Mouse (Mus musculus) liver, postnatal 0 days (tissue): Measurements from ENCODE around the gene Rap1b. TPM values are rescaled to one million over a fixed set of nuclear protein-coding genes. Genes with fewer than 3 reads are reported as not detected.
A peak's percentile ranks its signal among the peaks of the same experiment; 100 is the strongest.

Experiments
- ATAC-seq: fragments of 200-750 bp; cut with Nextera tagmentation; 2 replicates; pipeline ENCODE4 v1.8.0; 2017; ENCODE audit warnings: mild to moderate bottlenecking, moderate library complexity
- DNase-seq: peaks from one replicate; pipeline ENCODE4 v3.0.0-alpha.2; 2016
- H3K27ac ChIP-seq: fragments of 300-500 bp; sonication (generic); 2 replicates; pipeline ENCODE4 v1.5.1; 2014; ENCODE audit warnings: antibody characterized with exemption, moderate library complexity, mild to moderate bottlenecking, low read depth
- H3K27me3 ChIP-seq: fragments of 300-500 bp; sonication (generic); 2 replicates; pipeline ENCODE4 v1.6.1; 2014; ENCODE audit warnings: low read length, control low read depth, mixed read lengths; ENCODE audit not compliant: insufficient read depth
- H3K36me3 ChIP-seq: fragments of 300-500 bp; sonication (generic); replicated peaks from 2 replicates; pipeline ENCODE4 v1.6.1; 2014; ENCODE audit warnings: mild to moderate bottlenecking, control low read depth, low read length, moderate library complexity, mixed read lengths; ENCODE audit not compliant: insufficient read depth
- H3K4me1 ChIP-seq: fragments of 300-500 bp; sonication (generic); 2 replicates; pipeline ENCODE4 v1.6.1; 2014; ENCODE audit warnings: antibody characterized with exemption, mild to moderate bottlenecking, control low read depth; ENCODE audit not compliant: insufficient read depth
- H3K4me2 ChIP-seq: fragments of 300-500 bp; sonication (generic); 2 replicates; pipeline ENCODE4 v1.6.1; 2014; ENCODE audit warnings: low read depth, mild to moderate bottlenecking, low read length, moderate library complexity, mixed read lengths
- H3K4me3 ChIP-seq: fragments of 300-500 bp; sonication (generic); 2 replicates; pipeline ENCODE4 v1.5.1; 2014; ENCODE audit warnings: low read depth, low read length
- H3K9ac ChIP-seq: fragments of 300-500 bp; sonication (generic); replicated peaks from 2 replicates; pipeline ENCODE4 v1.6.1; 2014; ENCODE audit warnings: mild to moderate bottlenecking, moderate library complexity
- H3K9me3 ChIP-seq: fragments of 300-500 bp; sonication (generic); 2 replicates; pipeline ENCODE4 v1.6.1; 2016; ENCODE audit warnings: mild to moderate bottlenecking, control low read depth, low read length, mixed read lengths
- CTCF ChIP-seq: sonication (generic); IDR thresholded peaks from 2 replicates; pipeline ENCODE4 v1.5.1; 2016; ENCODE audit warnings: antibody characterized with exemption, low read depth
- EP300 ChIP-seq: IDR thresholded peaks from 2 replicates; pipeline ENCODE4 v1.6.1; 2016; ENCODE audit warnings: antibody characterized with exemption, low read depth, mild to moderate bottlenecking
- WGBS: fragments of 180-500 bp; shearing (Covaris S2); extraction: QIAGEN DNeasy Blood & Tissue Kit; methylation state at CpG from one replicate; pipeline ENCODE4 v1.1.7; 2014; ENCODE audit not compliant: insufficient replicate concordance; 5-methylcytosine and 5-hydroxymethylcytosine counted together
- polyA plus RNA-seq: library from polyadenylated mRNA; unstranded; fragments of >200 nt; fragmentation: Nextera tagmentation; extraction: Ambion mirVana; gene quantifications from 2 replicates; pipeline ENCODE4 v1.2.1, GENCODE M21; 2015

Gene Rap1b
- polyA plus RNA-seq, 1 experiment from 2014 or later, result 105 TPM

DNA sequence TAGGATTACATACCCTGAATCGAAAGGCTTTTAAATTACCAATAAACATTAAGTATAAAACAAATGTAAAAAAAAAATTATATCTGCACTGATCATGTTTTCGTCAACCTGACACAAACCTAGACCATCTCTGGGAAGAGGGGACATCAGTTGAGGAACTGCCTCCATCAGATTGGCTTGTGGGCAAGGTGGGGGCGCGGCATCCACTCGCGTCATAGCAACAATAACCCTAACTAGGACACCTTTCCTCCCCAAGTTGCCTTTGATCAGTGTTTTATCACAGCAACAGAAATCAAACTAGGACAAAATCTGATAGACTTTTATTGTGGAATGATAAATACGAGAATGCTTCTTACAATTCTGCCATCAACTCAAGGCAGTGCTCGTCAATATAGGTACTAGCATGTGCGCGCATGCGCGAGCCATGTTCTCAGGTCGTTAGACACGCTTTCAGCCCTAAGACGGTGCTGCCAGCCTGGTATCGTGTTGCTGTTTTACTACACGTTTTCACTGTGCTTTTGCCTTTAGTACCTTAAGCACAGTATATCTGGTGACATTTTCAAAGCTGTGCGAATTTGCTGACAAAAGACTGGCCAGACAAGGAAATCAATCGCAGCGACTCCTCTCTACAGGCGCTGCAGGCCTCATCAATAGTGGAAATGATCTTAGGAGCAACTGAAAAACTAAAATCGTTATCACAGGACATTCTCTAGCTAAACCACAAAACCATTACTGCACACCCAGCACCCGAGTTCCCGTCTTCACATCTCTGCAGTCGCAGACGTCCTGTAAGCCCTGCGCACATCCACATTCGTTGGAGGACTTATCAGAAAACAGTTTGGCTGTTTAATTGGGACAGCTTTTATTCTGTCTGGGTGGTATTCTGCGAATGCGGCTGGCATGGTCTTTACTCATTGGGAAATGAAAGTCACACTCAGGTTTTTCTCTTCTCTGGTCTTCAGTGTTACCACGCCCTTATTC is 41.7 kb downstream of the Rap1b start:
- Histone ChIP-seq H3K4me3 (no peak overlapping the region), H3K4me1 (no peaks in the 10 kb centered on the region), H3K36me3 (no peaks in the 10 kb centered on the region), H3K27me3 (no peaks in the 10 kb centered on the region), H3K9me3 (no peaks in the 10 kb centered on the region), H3K27ac (no peak overlapping the region), H3K9ac (no peak overlapping the region), H3K4me2 (no peak overlapping the region)
- WGBS, result 59% methylated on average over 31 of the region's 31 CpGs
- ATAC-seq (no peak), DNase-seq (no peak)
- TF ChIP-seq CTCF (no peak), EP300 (no peak)

DNA sequence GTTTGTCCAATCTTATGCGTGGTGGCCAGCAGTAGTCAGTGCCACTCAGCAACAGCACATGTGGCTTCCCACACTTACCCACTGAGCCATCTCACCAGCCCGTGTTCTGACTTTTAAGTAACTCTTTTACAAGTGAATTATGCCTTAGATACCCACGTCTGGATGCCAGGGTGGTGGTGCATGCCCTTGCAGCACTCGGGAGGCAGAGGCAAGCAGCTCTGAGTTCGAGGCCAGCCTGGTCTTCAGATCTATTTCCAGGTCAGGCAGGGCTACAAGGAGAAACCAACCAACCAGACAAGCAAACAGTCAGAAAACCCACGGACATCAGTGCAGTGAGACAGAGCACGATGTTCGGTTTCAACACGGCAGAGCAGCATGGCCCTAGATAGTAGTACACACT is 43.9 kb downstream of the Rap1b start:
- Histone ChIP-seq H3K9me3 (no peaks in the 10 kb centered on the region), H3K27ac (no peak overlapping the region), H3K4me1 (no peaks in the 10 kb centered on the region), H3K9ac (no peak overlapping the region), H3K4me2 (no peak overlapping the region), H3K27me3 (no peaks in the 10 kb centered on the region), H3K4me3 (no peak overlapping the region), H3K36me3 (no peaks in the 10 kb centered on the region)
- WGBS, result 85% methylated on average over 9 of the region's 9 CpGs
- ATAC-seq (no peak), DNase-seq (no peak)
- TF ChIP-seq EP300, result no peak
- no peak for TF ChIP-seq CTCF

DNA sequence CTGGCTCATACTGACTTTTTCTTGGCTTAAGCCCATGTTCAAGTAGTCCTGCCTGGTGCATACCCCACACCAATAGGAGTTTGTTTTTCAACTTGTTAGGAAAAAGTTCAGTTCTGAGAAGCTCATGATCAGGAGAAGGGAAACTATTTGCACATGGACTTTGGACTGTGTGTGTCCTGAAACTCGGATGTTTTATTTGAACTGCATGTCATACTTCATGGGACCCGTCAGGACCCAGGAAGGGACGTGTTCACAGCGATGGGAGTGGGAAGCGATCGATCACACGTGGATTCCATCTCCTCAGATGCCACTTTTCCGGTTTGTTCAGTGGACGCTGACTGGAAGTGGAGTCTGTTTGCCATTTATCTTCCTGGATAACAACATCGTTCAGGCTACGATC is 46.0 kb downstream of the Rap1b start:
- WGBS, result 77% methylated on average over 11 of the region's 11 CpGs
- no peak overlapping the region for H3K4me2 ChIP-seq
- no peak overlapping the region for H3K4me3 ChIP-seq
- TF ChIP-seq CTCF, result no peak
- no peak for TF ChIP-seq EP300
- no peak overlapping the region for H3K27ac ChIP-seq
- H3K9ac ChIP-seq, result no peak overlapping the region
- H3K9me3 ChIP-seq, result no peaks in the 10 kb centered on the region
- ATAC-seq (peak; percentile 62; the same call in 1 of the 2 replicates), DNase-seq (no peak)
- H3K27me3 ChIP-seq, result no peaks in the 10 kb centered on the region
- no peaks in the 10 kb centered on the region for H3K36me3 ChIP-seq
- no peaks in the 10 kb centered on the region for H3K4me1 ChIP-seq

DNA sequence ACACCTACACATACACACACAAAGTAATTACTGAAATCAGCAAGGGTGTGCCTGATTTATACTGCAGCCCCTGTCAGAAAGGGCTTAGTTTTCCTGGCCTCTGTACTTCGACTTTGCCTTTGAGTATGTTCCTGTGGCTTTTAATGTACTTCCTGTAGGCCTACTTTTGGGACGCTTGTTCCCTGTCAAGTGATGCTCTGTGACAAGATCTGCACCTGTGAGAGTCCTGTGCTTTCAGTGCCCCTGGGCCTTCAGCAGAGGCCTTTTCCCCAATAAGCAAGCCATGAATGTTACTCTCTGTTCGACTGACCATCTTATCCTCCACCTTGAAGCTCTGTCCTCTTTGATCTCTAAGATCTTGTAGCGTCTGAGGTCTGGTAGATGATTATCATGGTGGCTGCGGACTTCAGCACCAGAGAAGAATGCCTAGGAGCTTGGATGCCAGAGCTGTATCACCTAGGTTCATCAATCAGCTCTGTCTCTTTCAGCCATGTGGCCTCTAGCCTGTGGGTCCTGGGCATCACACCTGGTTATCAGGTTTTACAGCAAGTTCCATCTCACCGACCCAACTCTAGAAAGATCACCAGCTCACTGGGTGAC is 47.3 kb downstream of the Rap1b start:
- Histone ChIP-seq H3K9ac (no peak overlapping the region), H3K36me3 (no peaks in the 10 kb centered on the region), H3K4me1 (peaks cover 2% of the 10 kb centered on the region; the same call in 1 of the 2 replicates), H3K27me3 (no peaks in the 10 kb centered on the region), H3K4me3 (no peak overlapping the region), H3K4me2 (no peak overlapping the region), H3K27ac (no peak overlapping the region), H3K9me3 (no peaks in the 10 kb centered on the region)
- DNase-seq, result no peak
- TF ChIP-seq CTCF, result no peak
- TF ChIP-seq EP300, result no peak
- ATAC-seq, result no peak
- WGBS, result 63% methylated on average over 6 of the region's 6 CpGs

DNA sequence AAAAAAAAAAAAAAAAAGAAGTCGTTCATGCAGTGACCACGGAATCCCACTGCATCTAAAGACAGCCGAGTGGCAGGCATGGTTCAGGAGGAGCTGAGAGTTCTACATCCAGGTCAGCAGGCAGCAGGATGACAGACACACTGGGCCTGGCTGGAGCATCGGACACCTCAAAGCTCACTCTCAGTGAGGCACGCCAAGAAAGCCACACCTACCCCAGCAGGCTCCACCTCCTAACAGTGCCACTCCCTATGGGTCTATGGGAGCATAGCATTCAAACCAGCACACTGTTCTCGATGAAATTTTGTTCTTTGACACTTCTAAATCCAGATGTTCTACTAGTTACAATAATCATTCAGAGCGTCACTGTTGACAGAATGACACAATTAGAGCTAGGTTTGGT is 48.2 kb downstream of the Rap1b start:
- Histone ChIP-seq H3K4me3 (no peak overlapping the region), H3K36me3 (no peaks in the 10 kb centered on the region), H3K27ac (no peak overlapping the region), H3K9ac (no peak overlapping the region), H3K9me3 (no peaks in the 10 kb centered on the region), H3K27me3 (no peaks in the 10 kb centered on the region), H3K4me2 (no peak overlapping the region), H3K4me1 (peaks cover 6% of the 10 kb centered on the region)
- TF ChIP-seq EP300 (no peak), CTCF (no peak)
- ATAC-seq (no peak), DNase-seq (no peak)
- WGBS, result 79% methylated on average over 7 of the region's 7 CpGs

DNA sequence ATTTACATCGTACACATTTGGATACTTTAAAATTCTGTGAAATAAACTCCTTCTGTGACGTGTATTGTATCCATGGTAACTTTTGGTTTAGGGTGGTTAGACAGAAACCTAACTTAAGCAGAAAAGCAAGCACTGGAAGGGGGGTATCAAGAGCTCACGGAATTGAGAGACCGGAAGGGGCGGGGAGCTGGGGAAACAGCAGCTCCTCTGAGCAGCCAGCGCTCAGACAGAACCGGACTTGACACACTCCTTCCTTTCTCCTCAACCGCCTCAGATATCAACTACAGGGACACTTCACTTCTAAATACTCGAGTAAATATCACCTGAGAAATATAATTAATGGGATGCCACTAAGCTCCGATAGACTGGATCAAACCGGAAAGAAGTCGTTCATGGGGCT is 48.7 kb downstream of the Rap1b start:
- H3K27ac ChIP-seq, result no peak overlapping the region
- no peak for TF ChIP-seq EP300
- no peak for TF ChIP-seq CTCF
- H3K27me3 ChIP-seq, result no peaks in the 10 kb centered on the region
- no peak overlapping the region for H3K9ac ChIP-seq
- H3K4me2 ChIP-seq, result no peak overlapping the region
- 81% methylated on average over 12 of the region's 12 CpGs for WGBS
- no peaks in the 10 kb centered on the region for H3K36me3 ChIP-seq
- ATAC-seq (no peak), DNase-seq (no peak)
- H3K4me1 ChIP-seq, result peaks cover 6% of the 10 kb centered on the region
- H3K9me3 ChIP-seq, result no peaks in the 10 kb centered on the region
- no peak overlapping the region for H3K4me3 ChIP-seq
